Mouse (Mus musculus): ENCODE measurements around the gene Fyn.

Gene Fyn

DNA sequence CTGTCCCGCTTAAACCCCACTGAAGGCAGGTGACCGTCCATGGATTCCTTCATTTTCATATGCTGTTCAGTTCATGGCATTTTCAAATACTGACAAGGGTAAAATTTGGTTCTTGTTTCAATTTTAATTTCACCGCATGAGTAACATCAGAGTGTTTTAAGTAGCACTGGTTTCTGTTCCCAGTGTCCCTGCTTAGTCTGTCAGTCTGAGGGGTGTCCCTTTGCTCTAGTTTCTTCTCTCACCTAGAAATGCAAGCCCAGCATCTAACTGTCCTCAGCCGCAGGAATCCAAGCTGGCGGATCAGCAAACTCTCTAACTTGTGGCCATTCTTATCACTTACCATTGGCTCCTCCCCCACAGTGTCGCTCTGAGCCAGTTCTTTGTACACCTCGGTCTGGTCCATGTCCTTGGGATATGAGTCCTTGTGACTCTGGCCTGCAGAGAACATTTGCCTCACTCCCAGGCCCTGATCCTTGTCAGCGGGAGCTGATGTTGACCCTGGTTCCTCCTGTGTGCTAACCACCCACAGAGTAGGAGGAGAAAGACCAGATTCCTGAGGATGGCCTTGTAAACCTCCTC, 9.5 kb downstream of the Fyn start:
- DNase-seq (ENCODE audit: low spot score in 2 of 2) = no peak

DNA sequence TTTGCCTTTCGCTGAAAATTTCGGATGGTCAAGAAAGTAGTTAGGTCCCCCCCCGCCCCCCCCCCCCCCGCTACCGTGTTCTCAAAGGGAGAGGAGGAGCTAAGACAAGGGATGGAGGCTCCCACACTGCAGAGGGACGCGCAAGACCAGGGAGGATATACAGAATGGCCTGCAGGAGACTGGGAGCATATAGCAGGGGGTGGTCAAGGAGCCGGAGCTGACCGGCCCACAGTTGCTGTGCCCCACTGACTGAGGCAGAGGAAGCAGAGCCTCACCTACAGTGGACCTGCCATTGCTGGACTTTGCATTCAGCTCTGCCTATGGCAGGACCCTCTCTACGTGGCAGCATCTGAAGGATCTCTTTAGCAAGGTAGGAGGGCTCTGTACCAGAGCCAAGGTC, 10.6 kb downstream of the Fyn start:
- DNase-seq (ENCODE audit: low spot score in 2 of 2) = no peak

DNA sequence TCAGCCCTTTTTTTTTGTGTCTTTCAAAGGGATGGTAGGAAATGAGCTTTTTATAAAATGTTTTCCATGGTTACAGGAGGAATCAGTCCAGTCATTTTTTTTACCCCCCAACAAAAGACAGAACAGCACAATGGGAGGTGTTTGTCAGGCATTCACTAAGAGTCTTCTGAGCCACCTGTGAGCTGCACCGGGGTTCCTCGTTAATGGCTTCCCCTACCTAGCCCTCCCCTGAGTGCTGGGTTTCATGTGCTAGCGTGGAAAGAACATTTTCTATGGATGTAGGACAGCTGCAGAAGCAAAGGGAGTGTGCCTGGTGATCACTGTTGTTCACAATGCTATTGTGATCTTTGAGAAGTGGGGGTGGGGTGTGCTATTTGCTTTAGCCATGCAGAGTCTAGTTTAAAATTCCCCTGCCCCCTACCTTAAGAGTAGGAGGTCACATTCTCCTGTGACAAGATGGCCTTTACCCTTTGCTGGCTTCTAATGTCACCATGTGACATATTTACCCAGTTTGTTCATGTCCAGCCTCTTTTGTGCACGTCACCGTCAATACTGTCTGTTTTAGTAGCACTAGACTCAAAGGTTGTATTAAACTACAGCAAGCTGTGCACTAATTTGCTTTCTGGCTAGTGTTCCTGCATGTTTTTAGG, 11.2 kb downstream of the Fyn start:
- DNase-seq (ENCODE audit: low spot score in 2 of 2) = no peak

DNA sequence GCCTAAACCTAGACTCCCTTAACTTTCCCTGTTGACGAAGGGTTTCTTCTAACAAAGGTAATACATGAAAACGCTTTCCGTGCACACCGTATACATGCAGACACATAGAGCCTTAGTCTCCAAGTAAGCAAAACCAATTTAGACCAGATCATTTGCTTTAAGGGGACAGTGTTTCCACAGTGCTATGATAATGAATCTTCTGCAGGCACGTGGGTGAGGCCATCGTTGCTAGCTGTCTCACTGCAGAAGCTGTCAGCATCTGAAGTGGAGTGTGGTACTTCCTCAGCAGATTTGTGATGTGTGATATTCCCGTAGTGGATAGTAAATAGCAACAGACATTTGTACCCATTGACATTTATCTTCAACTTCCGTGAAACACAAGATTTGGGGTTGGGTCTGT, 16.6 kb downstream of the Fyn start:
- no peak for DNase-seq (ENCODE audit: low spot score in 2 of 2)

DNA sequence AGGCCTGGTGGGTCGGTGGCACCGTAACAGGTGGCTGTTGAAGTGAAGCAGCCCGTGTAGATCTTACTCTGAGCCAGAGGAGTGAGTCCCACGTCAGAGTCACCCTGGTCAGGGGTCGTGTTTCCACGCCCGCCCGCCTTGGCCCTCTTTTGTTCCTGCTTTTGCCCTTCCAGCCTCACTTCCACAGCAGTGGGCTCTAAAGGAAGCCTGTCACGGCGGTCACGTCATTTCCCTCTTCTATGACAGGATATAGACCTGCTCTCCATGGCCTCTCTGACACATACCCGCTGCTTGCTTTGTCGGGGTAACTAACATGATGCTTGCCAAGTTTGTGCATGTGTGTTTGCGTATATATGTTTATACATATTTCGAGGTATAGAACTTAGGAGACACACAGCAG, 17.5 kb downstream of the Fyn start:
- DNase-seq (ENCODE audit: low spot score in 2 of 2) = no peak

DNA sequence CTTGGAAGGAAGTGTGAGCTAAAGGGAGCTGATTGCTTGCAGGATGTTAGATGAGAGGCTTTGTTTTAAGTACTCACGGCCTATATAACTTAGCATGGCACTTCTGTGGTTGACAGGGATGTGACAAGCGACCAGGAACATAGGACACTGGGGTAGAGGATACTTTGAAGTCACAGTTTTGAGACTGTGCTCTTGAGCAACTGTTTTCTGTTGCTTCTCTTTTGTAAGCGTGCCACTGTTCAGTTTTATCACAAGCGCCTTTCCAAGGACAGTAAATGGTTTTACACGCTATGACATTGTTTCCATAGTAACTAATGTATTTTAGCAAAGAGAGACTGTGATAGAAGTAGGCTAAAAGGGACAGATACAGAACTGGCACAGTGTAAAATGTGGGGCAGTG, 18.4 kb downstream of the Fyn start:
- no peak for DNase-seq (ENCODE audit: low spot score in 2 of 2)

DNA sequence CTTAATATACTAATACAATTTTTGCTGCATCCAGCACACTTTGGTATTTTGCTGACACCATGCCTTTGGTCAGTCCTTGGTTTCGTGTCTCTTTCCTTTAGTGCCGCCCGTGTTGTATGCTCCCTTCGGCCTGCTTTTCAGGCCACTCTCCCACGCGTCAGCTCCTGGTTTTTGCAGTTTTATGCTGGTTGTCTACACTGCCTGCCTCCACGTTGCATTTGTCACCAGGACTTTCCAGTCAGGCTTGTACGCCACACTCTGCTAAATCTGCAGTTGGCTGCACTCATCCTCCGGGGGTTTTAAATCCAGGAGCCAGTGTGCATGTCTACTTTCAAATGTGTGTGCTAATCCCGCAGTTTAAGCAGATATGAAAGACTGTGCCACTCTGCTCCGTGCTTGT, 18.9 kb downstream of the Fyn start:
- no peak for DNase-seq (ENCODE audit: low spot score in 2 of 2)

DNA sequence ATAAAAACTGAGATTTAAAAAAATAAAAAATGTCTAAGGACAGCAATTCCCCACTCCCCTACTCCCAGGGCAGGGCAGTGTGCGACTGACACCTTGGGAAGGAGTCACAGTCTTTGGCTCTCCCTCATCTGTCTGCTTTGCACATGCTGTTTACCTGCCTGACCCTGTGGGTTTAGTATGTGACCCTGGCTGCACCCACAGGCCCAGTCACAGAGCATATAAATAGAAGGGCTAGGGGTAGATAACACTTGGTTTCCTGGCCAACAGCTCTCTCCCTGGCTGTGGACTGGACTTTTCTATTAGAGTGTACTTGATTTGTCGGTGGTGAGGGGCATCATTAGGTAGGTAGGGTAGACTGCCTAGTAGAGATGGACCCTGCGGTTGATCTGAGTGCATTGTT, 19.5 kb downstream of the Fyn start:
- no peak for DNase-seq (ENCODE audit: low spot score in 2 of 2)

DNA sequence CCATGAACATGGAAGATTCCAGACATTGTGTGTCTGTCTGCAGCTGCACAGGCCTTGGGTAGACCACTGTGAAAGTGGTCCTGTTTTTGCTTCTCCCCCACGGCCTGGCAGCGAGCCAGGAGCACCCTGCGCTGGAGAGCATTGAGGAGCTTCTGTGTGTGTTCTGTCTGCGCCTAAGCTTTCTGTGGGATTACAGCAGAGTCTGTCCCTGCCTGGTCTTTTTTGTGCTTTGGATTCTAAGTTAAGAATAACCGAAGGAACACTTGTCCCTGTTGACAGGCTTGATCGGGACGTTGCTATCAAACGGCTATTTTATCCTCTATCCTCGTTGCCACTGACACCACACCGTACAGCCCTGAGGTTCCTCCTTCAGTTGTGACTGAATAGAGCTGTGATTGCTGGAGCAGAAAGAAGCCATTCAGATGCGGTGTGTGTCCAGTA, 20.8 kb downstream of the Fyn start:
- no peak for DNase-seq (ENCODE audit: low spot score in 2 of 2)

DNA sequence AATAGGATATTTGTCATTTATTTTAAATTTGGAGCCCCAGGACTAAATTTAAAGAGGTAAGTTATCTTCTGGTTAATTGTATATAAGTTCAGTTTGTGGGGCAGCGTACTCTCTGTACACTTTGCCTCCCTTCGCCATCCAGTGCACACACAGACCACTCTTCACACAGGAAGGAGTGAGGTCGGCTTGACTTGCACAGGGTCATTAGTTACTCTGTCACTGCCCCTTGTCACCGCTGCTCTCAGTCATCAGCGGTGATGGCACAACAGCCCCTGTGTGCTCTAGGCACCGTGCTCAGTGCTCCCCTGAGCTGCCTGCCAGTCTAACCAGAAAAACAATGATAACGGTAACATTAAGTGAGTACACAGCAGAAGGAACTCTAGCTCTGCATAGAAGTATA, 21.9 kb downstream of the Fyn start:
- DNase-seq (ENCODE audit: low spot score in 2 of 2) = no peak

DNA sequence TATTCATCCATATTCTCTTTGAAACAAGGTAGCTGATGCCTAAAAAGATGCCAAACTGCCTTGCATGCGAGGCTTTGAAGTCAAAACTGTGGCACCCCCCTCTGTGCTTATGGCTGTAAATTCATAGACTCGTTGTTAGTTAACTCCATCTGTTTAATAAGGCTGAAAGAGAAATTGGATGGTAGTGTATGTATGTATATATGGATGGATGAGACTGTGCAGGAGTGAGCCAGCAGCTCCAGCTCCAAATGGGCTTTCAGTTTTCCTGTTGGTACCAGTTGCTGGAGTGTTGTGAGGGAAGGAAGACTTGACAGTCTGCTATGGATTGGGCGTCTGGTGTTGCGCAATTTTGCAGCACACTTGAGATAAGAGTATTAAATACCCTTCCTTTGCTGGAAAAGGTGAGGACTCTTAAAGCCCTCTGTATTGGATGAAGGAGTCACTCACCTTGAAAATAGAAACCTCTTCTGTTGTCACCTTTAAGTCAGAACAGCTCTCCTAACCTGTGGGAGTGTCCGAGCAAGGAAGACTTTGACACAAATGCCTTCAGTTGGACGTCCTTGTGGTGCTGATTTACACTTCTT, 24.3 kb downstream of the Fyn start:
- no peak for DNase-seq (ENCODE audit: low spot score in 2 of 2)

DNA sequence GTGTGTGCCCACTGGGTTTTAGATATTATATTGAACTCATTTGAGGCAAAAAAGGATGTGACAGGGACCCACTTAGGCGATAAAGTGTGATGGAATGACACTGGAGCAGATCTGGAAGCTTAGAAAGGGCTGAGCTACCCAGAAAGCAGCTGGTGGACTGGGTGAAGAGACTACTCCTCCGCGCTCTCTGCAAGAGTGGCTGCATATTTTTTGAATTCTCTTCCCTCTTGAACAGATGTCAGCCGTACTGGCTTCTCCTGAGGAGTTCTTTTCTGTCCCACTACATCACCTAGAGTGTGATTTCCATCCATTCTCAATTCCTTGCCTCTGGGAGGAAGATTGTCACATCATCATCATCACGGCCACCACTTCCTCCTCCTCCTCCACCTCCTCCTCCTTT, 26.9 kb downstream of the Fyn start:
- peak in 1 of 2 experiments; percentile 54 for DNase-seq (ENCODE audit: low spot score in 2 of 2)

DNA sequence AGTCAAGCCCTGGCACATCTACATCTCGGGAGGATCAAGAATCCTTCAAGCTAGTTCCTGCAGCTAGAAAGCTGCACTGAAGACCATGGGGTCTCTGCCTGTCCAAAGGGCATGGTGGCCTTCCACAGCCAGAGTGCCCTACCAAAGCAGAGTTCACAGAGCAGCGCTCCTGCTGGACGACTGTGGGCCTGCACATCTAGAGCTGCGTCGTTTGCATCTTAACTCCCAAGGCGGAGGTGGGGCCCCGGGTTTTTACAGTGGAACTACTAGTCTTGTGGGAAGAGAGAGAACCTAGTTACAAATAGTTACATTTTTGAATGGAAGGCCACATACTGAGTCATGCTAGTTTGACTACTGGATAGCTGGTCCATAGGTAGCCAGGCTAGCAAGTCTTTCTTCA, 30.3 kb downstream of the Fyn start:
- no peak for DNase-seq (ENCODE audit: low spot score in 2 of 2)

DNA sequence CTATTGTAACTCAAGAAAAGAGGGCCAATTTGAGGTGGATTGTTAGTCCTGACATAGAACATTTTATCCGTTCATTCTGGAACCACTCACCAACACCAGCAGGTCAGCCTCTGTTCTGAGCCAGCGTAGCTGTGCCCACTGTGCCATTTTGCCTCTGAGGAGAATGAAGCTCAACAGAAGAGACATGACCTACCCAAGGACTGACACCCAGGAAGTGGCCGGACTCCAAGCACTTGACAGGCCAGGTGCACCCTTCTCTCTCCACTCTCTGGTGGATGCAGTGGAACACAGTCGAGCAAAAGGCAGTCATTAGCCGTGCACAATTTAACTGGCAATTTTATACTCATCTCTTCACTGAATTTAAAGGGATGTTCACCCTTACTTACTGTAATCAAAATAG, 31.5 kb downstream of the Fyn start:
- no peak for DNase-seq (ENCODE audit: low spot score in 2 of 2)

DNA sequence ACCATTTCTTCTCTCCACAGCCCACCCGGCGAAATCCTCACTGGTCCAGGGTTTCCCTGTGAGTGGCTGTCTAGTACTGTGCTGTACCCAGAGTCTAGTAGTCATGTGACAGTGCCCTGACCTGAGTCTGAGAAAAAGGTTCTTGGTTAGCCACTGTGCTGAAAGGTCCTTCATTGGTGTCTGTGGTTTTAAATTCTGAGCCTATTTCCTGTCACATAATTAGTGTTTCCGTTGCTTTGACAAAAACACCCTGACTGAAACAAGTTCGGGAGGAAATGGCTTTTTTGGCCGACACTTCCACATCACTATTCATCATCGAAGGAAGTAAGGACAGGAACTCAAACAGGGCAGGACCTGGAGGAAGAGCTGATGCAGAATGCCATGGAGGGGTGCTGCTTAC, 33.8 kb downstream of the Fyn start:
- DNase-seq (ENCODE audit: low spot score in 2 of 2) = no peak

DNA sequence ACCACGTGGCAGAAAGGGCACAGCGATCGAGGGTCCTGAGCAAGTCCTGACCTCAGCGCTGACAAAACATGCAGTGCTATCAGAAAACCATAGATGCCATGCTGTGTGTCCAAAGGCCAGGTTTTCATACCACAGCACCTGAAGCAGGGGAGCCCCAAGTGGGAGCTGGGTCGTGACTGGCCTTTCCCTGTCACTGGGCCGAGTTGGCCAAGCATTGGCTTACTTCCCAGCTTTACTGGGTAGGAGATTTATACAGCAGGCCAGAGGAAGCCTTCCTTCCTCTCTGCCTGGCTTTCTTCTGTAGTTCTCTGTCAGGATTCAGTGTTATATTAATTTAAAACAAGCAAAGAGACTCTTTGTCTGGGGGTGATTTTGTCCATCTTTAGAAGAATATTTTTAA, 35.1 kb downstream of the Fyn start:
- no peak for DNase-seq (ENCODE audit: low spot score in 2 of 2)

DNA sequence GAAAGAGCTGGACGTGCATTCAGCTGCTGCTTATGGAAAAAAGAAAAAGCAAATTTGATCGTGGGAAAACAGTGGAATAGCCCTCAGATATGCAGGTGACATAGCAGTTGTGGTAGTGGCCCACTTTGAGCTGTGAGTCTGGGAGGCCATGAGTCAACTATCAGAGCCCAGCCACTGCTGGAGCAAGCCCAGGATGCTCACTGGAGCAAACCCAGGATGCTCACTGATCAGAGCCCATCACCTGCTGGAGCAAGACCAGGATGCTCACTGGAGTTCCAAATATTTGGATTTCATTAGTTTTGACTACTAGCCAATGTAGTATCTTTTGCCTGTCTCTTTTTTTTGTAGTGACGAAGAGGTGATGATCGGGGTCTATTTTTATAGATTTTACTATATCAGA, 35.5 kb downstream of the Fyn start:
- DNase-seq (ENCODE audit: low spot score in 2 of 2) = no peak

DNA sequence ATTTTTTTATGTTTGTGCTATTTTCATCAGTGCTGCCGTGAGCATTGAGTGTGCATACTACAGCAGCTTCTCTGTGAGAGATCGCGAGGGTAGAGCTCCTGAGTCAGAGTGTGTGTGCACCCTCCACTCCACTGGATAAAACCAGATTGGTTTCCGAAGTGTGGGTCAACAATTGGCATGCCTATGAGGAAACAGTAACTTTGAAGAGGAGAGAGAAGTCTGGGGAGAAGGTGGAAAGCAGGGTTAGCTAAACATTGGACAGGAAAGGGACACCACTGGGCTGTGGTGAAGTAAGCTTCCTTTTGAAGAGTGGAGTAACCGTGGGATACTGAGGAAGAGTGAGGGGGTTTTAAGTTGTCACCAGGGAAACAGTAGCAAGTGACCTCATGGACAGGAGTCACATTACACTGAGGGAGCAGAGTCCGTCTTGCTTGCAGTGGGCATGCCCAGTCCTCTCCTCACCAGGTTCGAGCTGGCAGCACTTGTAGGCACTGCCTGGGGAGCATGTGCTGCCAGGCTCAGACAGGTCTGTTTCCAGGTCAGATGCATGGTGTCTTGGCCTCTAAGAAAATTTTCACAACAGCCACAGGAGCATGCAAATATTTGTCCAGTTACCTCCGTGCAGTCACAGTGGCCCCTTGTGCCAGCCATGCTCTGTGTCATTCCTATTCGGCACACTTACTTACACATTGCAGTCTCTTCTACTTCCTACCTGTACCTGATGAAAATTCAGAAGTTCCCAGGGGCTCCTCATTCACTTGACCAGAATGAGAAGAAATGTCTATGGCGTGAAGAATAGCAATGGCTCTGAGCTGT, 37.5 kb downstream of the Fyn start:
- no peak for DNase-seq (ENCODE audit: low spot score in 2 of 2)

DNA sequence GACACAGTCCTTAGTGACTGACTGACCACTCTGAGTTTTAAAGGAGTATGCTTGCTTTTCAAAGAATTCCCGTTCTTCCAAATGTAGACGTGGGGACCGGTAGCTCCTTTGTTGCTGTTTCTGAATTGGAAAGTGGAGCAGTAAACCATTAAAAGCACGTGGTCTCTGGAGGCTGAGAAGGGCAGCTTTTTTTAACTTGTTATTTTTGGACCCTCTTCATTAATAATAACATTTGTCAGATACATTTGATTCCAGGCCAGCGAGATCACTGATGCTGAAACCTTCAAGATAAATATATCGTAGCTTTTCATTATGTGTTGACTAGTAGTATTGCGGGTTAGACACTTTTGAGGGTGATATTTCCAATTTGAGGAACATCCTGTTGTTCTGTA, 38.1 kb downstream of the Fyn start:
- no peak for DNase-seq (ENCODE audit: low spot score in 2 of 2)

DNA sequence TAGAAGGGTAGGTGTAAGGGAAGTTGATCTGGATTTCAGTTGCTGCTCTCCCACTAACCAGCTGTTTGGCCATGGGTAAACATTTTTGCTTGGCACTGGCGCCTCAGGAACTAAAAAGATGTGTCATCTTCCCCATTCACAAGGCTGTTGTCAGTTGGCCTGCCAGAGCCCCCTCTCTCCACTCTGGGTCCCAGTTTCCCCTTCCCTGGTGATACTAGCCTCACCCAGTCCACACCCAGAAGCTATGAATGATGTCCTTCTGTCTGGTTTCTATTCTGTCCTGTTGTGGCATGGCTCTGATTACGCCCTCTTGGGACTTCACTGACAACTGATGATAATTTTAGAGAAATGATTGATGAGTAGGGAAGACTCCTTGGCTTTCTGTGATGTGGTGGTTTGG, 38.9 kb downstream of the Fyn start:
- DNase-seq (ENCODE audit: low spot score in 2 of 2) = no peak

DNA sequence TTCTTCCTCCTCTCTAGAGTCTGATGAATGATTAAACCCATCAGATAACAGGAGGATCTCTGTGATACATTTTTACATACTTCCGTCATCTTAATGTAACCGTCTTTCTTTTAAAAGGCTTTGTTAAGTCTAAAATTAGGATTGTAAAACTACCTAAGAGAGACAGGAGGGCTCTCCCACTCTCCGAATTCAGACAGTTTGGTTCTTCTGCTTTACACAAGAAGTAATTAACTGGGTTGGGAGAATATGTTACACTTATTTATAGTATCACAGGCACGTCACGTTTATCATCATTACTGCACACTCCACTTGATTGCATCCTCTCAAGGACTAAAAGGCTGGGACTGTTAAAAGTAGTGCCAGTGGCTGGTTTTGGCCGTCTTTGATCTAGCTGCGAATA, 40.9 kb downstream of the Fyn start:
- no peak for DNase-seq (ENCODE audit: low spot score in 2 of 2)

DNA sequence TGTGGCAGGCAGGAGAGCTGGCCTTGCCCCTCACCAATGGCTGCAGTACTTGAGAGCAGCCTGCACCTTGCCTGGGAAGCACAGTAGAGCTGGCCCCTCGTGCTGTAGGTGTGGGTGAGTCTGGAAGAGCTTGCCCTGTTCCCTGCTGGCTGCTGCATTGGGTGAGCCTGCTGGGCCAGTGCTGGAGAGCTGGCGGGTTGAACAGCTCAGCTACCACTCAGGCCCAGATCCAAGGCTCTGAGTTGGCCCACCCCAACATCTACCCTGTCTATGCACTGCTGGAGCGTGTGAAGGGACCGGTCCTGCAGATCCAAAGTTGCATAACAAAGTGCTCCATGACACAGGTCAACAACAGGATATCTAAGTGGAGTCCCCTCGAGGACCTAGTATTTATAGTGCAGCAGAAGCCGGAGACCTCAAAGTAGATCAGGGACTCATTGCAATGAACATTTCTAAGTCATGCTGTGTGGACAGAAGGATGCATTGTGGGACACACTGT, 41.5 kb downstream of the Fyn start:
- DNase-seq (ENCODE audit: low spot score in 2 of 2) = no peak
